ENCODE assay signal across 11 mouse cellular contexts in genomic region chr17:47879207-47879606, GRCm38 (mm10). TPM values are rescaled to one million over a fixed set of nuclear protein-coding genes. Genes with fewer than 3 reads are reported as not detected.
DNase-seq lines count a peak whose midpoint lies in the region; ATAC-seq and TF ChIP-seq lines count a peak whose summit lies in the region.
"Had no signal": no experiment of that assay in that cellular context is flagged by ENCODE, and none has a peak within 500 bp of the region (broad histone marks: within the 10 kb centered on the region; RNA-seq: fewer than 3 reads in every experiment).

No protein-coding gene starts in this region.

- H3K36me3 ChIP-seq in intestine, embryonic 15.5 days, result peaks cover 32% of the 10 kb centered on the region
- peaks cover 84% of the 10 kb centered on the region for H3K36me3 ChIP-seq in intestine, postnatal 0 days (ENCODE audit: control insufficient read depth, insufficient read depth)
- H3K36me3 ChIP-seq in embryonic facial prominence, embryonic 12.5 days, result peaks cover 63% of the 10 kb centered on the region
- peaks cover 18% of the 10 kb centered on the region for H3K36me3 ChIP-seq in hindbrain, embryonic 12.5 days
- peaks cover 7% of the 10 kb centered on the region; the same call in 1 of the 2 replicates for H3K36me3 ChIP-seq in midbrain, embryonic 16.5 days (ENCODE audit: control insufficient read depth, insufficient read depth, low read length)

- DNase-seq in adrenal gland, postnatal 25 days, result no peak
- DNase-seq in adrenal gland, postnatal 14 days, result no peak
- no peak for DNase-seq in left cerebral cortex, postnatal 10 days (ENCODE audit: extremely low spot score in 1 of 2, low spot score in 2 of 2)
- DNase-seq: adrenal gland, postnatal 36 days had no signal

- ATAC-seq in intestine, embryonic 15.5 days, result 0 out of 2 replicates have a peak, but pooled peaks have one; percentile 7
- ATAC-seq in intestine, postnatal 0 days, result no peak
- 0 out of 2 replicates have a peak, but pooled peaks have one; percentile 22 for ATAC-seq in embryonic facial prominence, embryonic 12.5 days (ENCODE audit: insufficient number of reproducible peaks, insufficient read depth, low FRiP score, low TSS enrichment)
- 0 out of 2 replicates have a peak, but pooled peaks have one; percentile 20 for ATAC-seq in hindbrain, embryonic 12.5 days (ENCODE audit: low FRiP score)
- peak; percentile 50 for ATAC-seq in midbrain, embryonic 16.5 days
- ATAC-seq: inflammation-experienced regulatory T-cells, adult 6 months had no signal

- no peak for TF ChIP-seq CTCF in intestine, postnatal 0 days (IDR thresholded peaks at IDR 0.05; ENCODE audit: low read depth)

- no peaks in the 10 kb centered on the region for H3K9me3 ChIP-seq in intestine, embryonic 15.5 days
- no peaks in the 10 kb centered on the region for H3K9me3 ChIP-seq in intestine, postnatal 0 days (ENCODE audit: control insufficient read depth)
- no peaks in the 10 kb centered on the region for H3K9me3 ChIP-seq in embryonic facial prominence, embryonic 12.5 days
- H3K9me3 ChIP-seq in hindbrain, embryonic 12.5 days (replicated peaks), result no peaks in the 10 kb centered on the region
- no peaks in the 10 kb centered on the region for H3K9me3 ChIP-seq in midbrain, embryonic 16.5 days (replicated peaks; ENCODE audit: control insufficient read depth, low read length, poor library complexity, severe bottlenecking)

- 0 out of 2 replicates have a peak overlapping the region, but pooled peaks have one; percentile 23 for H3K9ac ChIP-seq in intestine, embryonic 15.5 days
- H3K9ac ChIP-seq in intestine, postnatal 0 days (ENCODE audit: low read depth, low read length), result no peak overlapping the region
- 0 out of 2 replicates have a peak overlapping the region, but pooled peaks have one; percentile 1 for H3K9ac ChIP-seq in embryonic facial prominence, embryonic 12.5 days
- H3K9ac ChIP-seq in hindbrain, embryonic 12.5 days, result peak overlapping the region; percentile 62; the same call in 1 of the 2 replicates
- H3K9ac ChIP-seq in midbrain, embryonic 16.5 days (ENCODE audit: low read depth, low read length), result peak overlapping the region; percentile 68

- intact Hi-C loops in left cerebral cortex, postnatal 10 days (cut with DNase I), result loop anchor here (5.0 kb wide), 1 partner anchor 168 kb away; no protein-coding TSS in a partner anchor

- peaks cover 43% of the 10 kb centered on the region for H3K4me1 ChIP-seq in intestine, embryonic 15.5 days (replicated peaks)
- no peaks in the 10 kb centered on the region for H3K4me1 ChIP-seq in intestine, postnatal 0 days (replicated peaks; ENCODE audit: control insufficient read depth, insufficient read depth, low read length)
- H3K4me1 ChIP-seq in embryonic facial prominence, embryonic 12.5 days, result peaks cover 60% of the 10 kb centered on the region
- H3K4me1 ChIP-seq in hindbrain, embryonic 12.5 days, result peaks cover 68% of the 10 kb centered on the region
- peaks cover 39% of the 10 kb centered on the region for H3K4me1 ChIP-seq in midbrain, embryonic 16.5 days (ENCODE audit: control insufficient read depth, insufficient read depth, low read length)

- H3K27me3 ChIP-seq in intestine, embryonic 15.5 days (replicated peaks), result no peaks in the 10 kb centered on the region
- no peaks in the 10 kb centered on the region for H3K27me3 ChIP-seq in intestine, postnatal 0 days (replicated peaks; ENCODE audit: control insufficient read depth, insufficient read depth, low read length)
- no peaks in the 10 kb centered on the region for H3K27me3 ChIP-seq in embryonic facial prominence, embryonic 12.5 days
- no peaks in the 10 kb centered on the region for H3K27me3 ChIP-seq in hindbrain, embryonic 12.5 days
- H3K27me3 ChIP-seq in midbrain, embryonic 16.5 days (ENCODE audit: control insufficient read depth, insufficient read depth, low read depth, low read length), result no peaks in the 10 kb centered on the region

- H3K4me2 ChIP-seq in intestine, embryonic 15.5 days (replicated peaks), result no peak overlapping the region
- no peak overlapping the region for H3K4me2 ChIP-seq in intestine, postnatal 0 days (replicated peaks; ENCODE audit: low read depth)
- peak overlapping the region; percentile 27; the same call in 1 of the 2 replicates for H3K4me2 ChIP-seq in embryonic facial prominence, embryonic 12.5 days (replicated peaks)
- peak overlapping the region; percentile 55 for H3K4me2 ChIP-seq in hindbrain, embryonic 12.5 days (replicated peaks)
- peak overlapping the region; percentile 82 for H3K4me2 ChIP-seq in midbrain, embryonic 16.5 days (ENCODE audit: low read length)

- WGBS in intestine, embryonic 15.5 days, result 25% methylated on average over 3 of the region's 3 CpGs
- 41% methylated on average over 3 of the region's 3 CpGs for WGBS in intestine, postnatal 0 days
- WGBS in embryonic facial prominence, embryonic 12.5 days, result 6% methylated on average over 3 of the region's 3 CpGs
- 18% methylated on average over 3 of the region's 3 CpGs for WGBS in hindbrain, embryonic 12.5 days
- WGBS in midbrain, embryonic 16.5 days, result 20% methylated on average over 3 of the region's 3 CpGs

- no peak overlapping the region for H3K4me3 ChIP-seq in intestine, embryonic 15.5 days (replicated peaks)
- H3K4me3 ChIP-seq in intestine, postnatal 0 days (ENCODE audit: low read depth, low read length), result no peak overlapping the region
- H3K4me3 ChIP-seq in embryonic facial prominence, embryonic 12.5 days, result 0 out of 2 replicates have a peak overlapping the region, but pooled peaks have one; percentile 7
- H3K4me3 ChIP-seq in hindbrain, embryonic 12.5 days, result no peak overlapping the region
- H3K4me3 ChIP-seq in midbrain, embryonic 16.5 days (ENCODE audit: low read depth, low read length), result peak overlapping the region; percentile 55
- H3K4me3 ChIP-seq: erythroblast, embryonic 14.5 days had no signal

- peak overlapping the region; percentile 44; the same call in 1 of the 2 replicates for H3K27ac ChIP-seq in intestine, embryonic 15.5 days
- H3K27ac ChIP-seq in intestine, postnatal 0 days (ENCODE audit: low read depth, low read length), result no peak overlapping the region
- peak overlapping the region; percentile 78 for H3K27ac ChIP-seq in embryonic facial prominence, embryonic 12.5 days
- peak overlapping the region; percentile 84 for H3K27ac ChIP-seq in hindbrain, embryonic 12.5 days
- peak overlapping the region; percentile 88 for H3K27ac ChIP-seq in midbrain, embryonic 16.5 days (ENCODE audit: low read length)

RNA-seq across cellular contexts. Expression of gene Mdfi, which starts 44.7 kb away (rescaled TPM):
- polyA plus RNA-seq in intestine, embryonic 15.5 days (2015; fragmentation: Nextera tagmentation; extraction: Ambion mirVana), result 8.3 and 9.5 TPM in 2 replicates
- polyA plus RNA-seq in intestine, postnatal 0 days (2015; fragmentation: Nextera tagmentation; extraction: Ambion mirVana), result 1.7 and 2.1 TPM in 2 replicates
- polyA plus RNA-seq in embryonic facial prominence, embryonic 12.5 days (2016; fragmentation: Nextera tagmentation; extraction: Ambion mirVana), result 35.6 and 49.2 TPM in 2 replicates
- polyA plus RNA-seq in hindbrain, embryonic 12.5 days (2016; fragmentation: Nextera tagmentation; extraction: Ambion mirVana), result 15.0 and 20.9 TPM in 2 replicates
- polyA plus RNA-seq in midbrain, embryonic 16.5 days (2015; fragmentation: Nextera tagmentation; extraction: Ambion mirVana), result 2.4 and 2.9 TPM in 2 replicates
- 2.4 TPM in 1 of 2 replicates, not detected in the other for total RNA-seq in adrenal gland, postnatal 25 days (2021)
- 3.9 and 4.3 TPM in 2 replicates for total RNA-seq in adrenal gland, postnatal 14 days (2021)
- 1 to 10 TPM; 1.5 to 1.7 TPM for total RNA-seq in left cerebral cortex, postnatal 10 days (2021)
- polyA plus RNA-seq: inflammation-experienced regulatory T-cells, adult 6 months had no signal

RNA-seq across cellular contexts. Expression of gene Foxp4, which starts 45.2 kb away (rescaled TPM):
- 22.3 and 24.9 TPM in 2 replicates for polyA plus RNA-seq in intestine, embryonic 15.5 days (2015; fragmentation: Nextera tagmentation; extraction: Ambion mirVana)
- 12.9 and 13.3 TPM in 2 replicates for polyA plus RNA-seq in intestine, postnatal 0 days (2015; fragmentation: Nextera tagmentation; extraction: Ambion mirVana)
- 51.0 and 52.4 TPM in 2 replicates for polyA plus RNA-seq in embryonic facial prominence, embryonic 12.5 days (2016; fragmentation: Nextera tagmentation; extraction: Ambion mirVana)
- polyA plus RNA-seq in hindbrain, embryonic 12.5 days (2016; fragmentation: Nextera tagmentation; extraction: Ambion mirVana), result 40.6 and 41.7 TPM in 2 replicates
- 35.8 and 38.8 TPM in 2 replicates for polyA plus RNA-seq in midbrain, embryonic 16.5 days (2015; fragmentation: Nextera tagmentation; extraction: Ambion mirVana)
- total RNA-seq in adrenal gland, postnatal 25 days (2021), result 25.1 and 33.4 TPM in 2 replicates
- total RNA-seq in adrenal gland, postnatal 14 days (2021), result 20.6 and 28.1 TPM in 2 replicates
- total RNA-seq in left cerebral cortex, postnatal 10 days (2021), result 10 to 100 TPM; 52.3 to 53.9 TPM

Comparison
In these comparisons a context has a peak if more than half of its experiments do, and no peak if none do; other contexts are left out.
1. H3K4me2 ChIP-seq: peak in embryonic facial prominence, embryonic 12.5 days (single experiment), hindbrain, embryonic 12.5 days (single experiment) and midbrain, embryonic 16.5 days (single experiment); none in intestine, embryonic 15.5 days (single experiment) and intestine, postnatal 0 days (single experiment).
2. H3K4me3 ChIP-seq: peak in embryonic facial prominence, embryonic 12.5 days (single experiment) and midbrain, embryonic 16.5 days (single experiment); none in intestine, embryonic 15.5 days (single experiment), intestine, postnatal 0 days (single experiment) and hindbrain, embryonic 12.5 days (single experiment).